ENCODE assay signal across 41 mouse cellular contexts in genomic region chr14:21753367-21753766, GRCm38 (mm10). TPM values are rescaled to one million over a fixed set of nuclear protein-coding genes. Genes with fewer than 3 reads are reported as not detected.
"Had no signal": no experiment of that assay in that cellular context is flagged by ENCODE, and none has a peak within 500 bp of the region (broad histone marks: within the 10 kb centered on the region; RNA-seq: fewer than 3 reads in every experiment).

No protein-coding gene starts in this region.

- H3K9me3 ChIP-seq: limb, embryonic 10.5 days; limb, embryonic 12.5 days; limb, embryonic 13.5 days; limb, embryonic 15.5 days; liver, embryonic 12.5 days; liver, embryonic 13.5 days; liver, embryonic 15.5 days; lung, embryonic 15.5 days; megakaryocyte, embryonic 14.5 days; midbrain, embryonic 10.5 days; midbrain, embryonic 12.5 days; midbrain, embryonic 13.5 days; midbrain, embryonic 15.5 days; neural tube, embryonic 12.5 days had no signal

- H3K4me2 ChIP-seq: limb, embryonic 12.5 days; limb, embryonic 13.5 days; limb, embryonic 15.5 days; liver, embryonic 12.5 days; liver, embryonic 13.5 days; liver, embryonic 15.5 days; lung, embryonic 14.5 days; lung, embryonic 15.5 days; midbrain, embryonic 11.5 days; midbrain, embryonic 12.5 days; midbrain, embryonic 13.5 days; midbrain, embryonic 15.5 days; neural tube, embryonic 12.5 days had no signal

- ATAC-seq: liver, embryonic 12.5 days; lung, postnatal 0 days; midbrain, embryonic 13.5 days; midbrain, embryonic 15.5 days; midbrain, embryonic 16.5 days had no signal

- DNase-seq: left cerebral cortex, postnatal 4 days; liver, embryonic 13.5 days; lung, adult 18-20 months; lung, adult 2 months; lung, embryonic 14.5 days; lung, postnatal 10 days; lung, postnatal 14 days; lung, postnatal 36 days; lung, postnatal 4 days; midbrain, embryonic 14.5 days had no signal

- H3K9ac ChIP-seq: limb, embryonic 13.5 days; limb, embryonic 15.5 days; liver, embryonic 12.5 days; liver, embryonic 14.5 days; liver, embryonic 15.5 days; lung, embryonic 14.5 days; lung, embryonic 15.5 days; midbrain, embryonic 12.5 days; midbrain, embryonic 13.5 days; midbrain, embryonic 15.5 days; neural tube, embryonic 12.5 days had no signal

- H3K36me3 ChIP-seq: limb, embryonic 10.5 days; limb, embryonic 12.5 days; limb, embryonic 13.5 days; limb, embryonic 15.5 days; liver, embryonic 12.5 days; liver, embryonic 13.5 days; liver, embryonic 15.5 days; lung, embryonic 15.5 days; midbrain, embryonic 10.5 days; midbrain, embryonic 12.5 days; midbrain, embryonic 13.5 days; midbrain, embryonic 15.5 days; neural tube, embryonic 12.5 days had no signal

- H3K4me3 ChIP-seq: left cerebral cortex, adult 2 months; limb, embryonic 10.5 days; limb, embryonic 12.5 days; limb, embryonic 13.5 days; limb, embryonic 15.5 days; liver, embryonic 12.5 days; liver, embryonic 13.5 days; liver, embryonic 15.5 days; lung, embryonic 15.5 days; midbrain, embryonic 10.5 days; midbrain, embryonic 12.5 days; midbrain, embryonic 13.5 days; midbrain, embryonic 15.5 days; myocyte; neural tube, embryonic 12.5 days had no signal

- H3K27ac ChIP-seq: left cerebral cortex, adult 2 months; limb, embryonic 10.5 days; limb, embryonic 12.5 days; limb, embryonic 13.5 days; limb, embryonic 15.5 days; liver, embryonic 12.5 days; liver, embryonic 13.5 days; liver, embryonic 14.5 days; liver, embryonic 15.5 days; lung, embryonic 15.5 days; macrophage; midbrain, embryonic 10.5 days; midbrain, embryonic 12.5 days; midbrain, embryonic 13.5 days; midbrain, embryonic 15.5 days; neural tube, embryonic 12.5 days had no signal

- H3K27me3 ChIP-seq: limb, embryonic 12.5 days; limb, embryonic 13.5 days; limb, embryonic 15.5 days; liver, embryonic 12.5 days; liver, embryonic 13.5 days; liver, embryonic 15.5 days; lung, embryonic 15.5 days; megakaryocyte, embryonic 14.5 days; midbrain, embryonic 12.5 days; midbrain, embryonic 13.5 days; midbrain, embryonic 15.5 days; neural tube, embryonic 12.5 days had no signal

RNA-seq across cellular contexts. Expression of gene Dusp13, which starts 2.4 kb away (rescaled TPM):
- total RNA-seq: left cerebral cortex, adult 2 months; left cerebral cortex, postnatal 36 days; left cerebral cortex, postnatal 4 days; megakaryocyte progenitor cell, adult 5-6 weeks; megakaryocyte, adult 5-6 weeks; megakaryocyte-erythroid progenitor cell, adult 5-6 weeks; midbrain, postnatal 0 days; monocyte, adult 5-6 weeks had no signal
- polyA plus RNA-seq: limb, embryonic 10.5 days; limb, embryonic 12.5 days; liver, embryonic 12.5 days; liver, embryonic 13.5 days; lung, embryonic 14.5 days; lung, embryonic 15.5 days; midbrain, embryonic 10.5 days; midbrain, embryonic 11.5 days; midbrain, embryonic 12.5 days; midbrain, embryonic 13.5 days; midbrain, embryonic 14.5 days; midbrain, embryonic 15.5 days; midbrain, embryonic 16.5 days; midbrain, postnatal 0 days; neural tube, embryonic 11.5 days had no signal

RNA-seq across cellular contexts. Expression of gene Dupd1, which starts 39.0 kb away (rescaled TPM):
- total RNA-seq: left cerebral cortex, adult 2 months; left cerebral cortex, adult 8-10 months; left cerebral cortex, postnatal 10 days; left cerebral cortex, postnatal 14 days; left cerebral cortex, postnatal 4 days; megakaryocyte progenitor cell, adult 5-6 weeks; megakaryocyte, adult 5-6 weeks; megakaryocyte-erythroid progenitor cell, adult 5-6 weeks; monocyte, adult 5-6 weeks had no signal
- polyA plus RNA-seq: liver, embryonic 12.5 days; liver, embryonic 13.5 days; liver, embryonic 14.5 days; lung, embryonic 14.5 days; lung, embryonic 15.5 days; lung, embryonic 16.5 days; macrophage; midbrain, embryonic 10.5 days; midbrain, embryonic 11.5 days; midbrain, embryonic 12.5 days; midbrain, embryonic 14.5 days; midbrain, embryonic 15.5 days; neural tube, embryonic 12.5 days had no signal
